Mouse (Mus musculus) midbrain, embryonic 15.5 days (tissue): Measurements from ENCODE around the gene Ston2. TPM values are rescaled to one million over a fixed set of nuclear protein-coding genes. Genes with fewer than 3 reads are reported as not detected.
"Not testable (repeated sequence)": the region's sequence is repeated elsewhere in the genome, so short reads cannot be mapped to it uniquely, and the experiment has no call there.

ENCODE experiments used
- ATAC-seq: fragments of 200-750 bp; cut with Nextera tagmentation; replicated peaks from 2 replicates; pipeline ENCODE4 v1.8.0; 2017; ENCODE audit warnings: moderate TSS enrichment
- H3K27ac ChIP-seq: fragments of 300-500 bp; sonication (generic); 2 replicates; pipeline ENCODE4 v1.5.1; 2015; ENCODE audit warnings: mild to moderate bottlenecking, inconsistent platforms
- H3K27me3 ChIP-seq: fragments of 300-500 bp; sonication (generic); replicated peaks from 2 replicates; pipeline ENCODE4 v1.6.1; 2015; ENCODE audit warnings: inconsistent platforms
- H3K36me3 ChIP-seq: fragments of 300-500 bp; sonication (generic); replicated peaks from 2 replicates; pipeline ENCODE4 v1.6.1; 2015; ENCODE audit warnings: inconsistent platforms
- H3K4me1 ChIP-seq: fragments of 300-500 bp; sonication (generic); 2 replicates; pipeline ENCODE4 v1.6.1; 2015; ENCODE audit warnings: inconsistent platforms
- H3K4me2 ChIP-seq: fragments of 300-500 bp; sonication (generic); 2 replicates; pipeline ENCODE4 v1.6.1; 2015; ENCODE audit warnings: inconsistent platforms, mild to moderate bottlenecking, moderate library complexity
- H3K4me3 ChIP-seq: fragments of 300-500 bp; sonication (generic); 2 replicates; pipeline ENCODE4 v1.5.1; 2015; ENCODE audit warnings: mild to moderate bottlenecking, inconsistent platforms
- H3K9ac ChIP-seq: fragments of 300-500 bp; sonication (generic); 2 replicates; pipeline ENCODE4 v1.6.1; 2015; ENCODE audit warnings: mild to moderate bottlenecking, inconsistent platforms
- H3K9me3 ChIP-seq: fragments of 300-500 bp; sonication (generic); 2 replicates; pipeline ENCODE4 v1.6.1; 2016; ENCODE audit warnings: inconsistent platforms
- WGBS: fragments of 180-500 bp; shearing (Covaris S2); methylation state at CpG from one replicate; pipeline ENCODE4 v1.1.7; 2015; ENCODE audit warnings: mixed read lengths; 5-methylcytosine and 5-hydroxymethylcytosine counted together
- polyA plus RNA-seq: library from polyadenylated mRNA; unstranded; fragments of >200 nt; fragmentation: Nextera tagmentation; extraction: Ambion mirVana; gene quantifications from 2 replicates; pipeline ENCODE4 v1.2.1, GENCODE M21; 2015

Ston2 gene
- polyA plus RNA-seq, 1 experiment from 2014 or later: 5.5 TPM

DNA sequence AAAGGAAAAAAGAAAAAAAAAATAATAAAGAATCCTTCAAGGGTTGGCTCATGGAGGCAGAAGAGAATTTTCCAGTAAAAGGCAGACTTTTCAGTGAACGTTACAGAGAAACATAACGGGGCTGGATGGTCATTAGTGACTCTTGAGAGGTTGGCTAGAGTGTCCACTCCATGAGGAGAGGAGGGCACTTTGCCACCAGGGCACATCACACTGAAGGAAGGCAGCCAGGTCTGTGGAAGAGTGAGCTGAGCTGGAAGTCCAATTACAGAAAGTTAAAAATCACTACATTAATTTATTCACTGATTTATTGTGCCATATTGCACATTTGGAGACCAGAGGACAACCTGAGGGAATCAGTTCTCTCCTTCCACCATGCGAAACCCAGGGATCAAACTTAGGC, 28.4 kb downstream of the Ston2 start:
- no peak overlapping the region for H3K4me2 ChIP-seq
- H3K4me3 ChIP-seq: no peak overlapping the region
- no peak overlapping the region for H3K9ac ChIP-seq
- no peak overlapping the region for H3K27ac ChIP-seq
- no peak for ATAC-seq
- H3K4me1 ChIP-seq: no peaks in the 10 kb centered on the region
- 88% methylated on average over 3 of the region's 3 CpGs for WGBS
- H3K27me3 ChIP-seq: no peaks in the 10 kb centered on the region
- no peaks in the 10 kb centered on the region for H3K9me3 ChIP-seq
- H3K36me3 ChIP-seq: no peaks in the 10 kb centered on the region

GRCm38 (mm10) chr12:91757854-91758562, 30.2 kb downstream of the Ston2 start:
- no peak overlapping the region for H3K9ac ChIP-seq
- H3K36me3 ChIP-seq: no peaks in the 10 kb centered on the region
- H3K4me3 ChIP-seq: no peak overlapping the region
- H3K9me3 ChIP-seq: no peaks in the 10 kb centered on the region
- H3K27ac ChIP-seq: no peak overlapping the region
- H3K27me3 ChIP-seq: no peaks in the 10 kb centered on the region
- WGBS: 87% methylated on average over 13 of the region's 13 CpGs
- no peaks in the 10 kb centered on the region for H3K4me1 ChIP-seq
- no peak overlapping the region for H3K4me2 ChIP-seq
- ATAC-seq: no peak

DNA sequence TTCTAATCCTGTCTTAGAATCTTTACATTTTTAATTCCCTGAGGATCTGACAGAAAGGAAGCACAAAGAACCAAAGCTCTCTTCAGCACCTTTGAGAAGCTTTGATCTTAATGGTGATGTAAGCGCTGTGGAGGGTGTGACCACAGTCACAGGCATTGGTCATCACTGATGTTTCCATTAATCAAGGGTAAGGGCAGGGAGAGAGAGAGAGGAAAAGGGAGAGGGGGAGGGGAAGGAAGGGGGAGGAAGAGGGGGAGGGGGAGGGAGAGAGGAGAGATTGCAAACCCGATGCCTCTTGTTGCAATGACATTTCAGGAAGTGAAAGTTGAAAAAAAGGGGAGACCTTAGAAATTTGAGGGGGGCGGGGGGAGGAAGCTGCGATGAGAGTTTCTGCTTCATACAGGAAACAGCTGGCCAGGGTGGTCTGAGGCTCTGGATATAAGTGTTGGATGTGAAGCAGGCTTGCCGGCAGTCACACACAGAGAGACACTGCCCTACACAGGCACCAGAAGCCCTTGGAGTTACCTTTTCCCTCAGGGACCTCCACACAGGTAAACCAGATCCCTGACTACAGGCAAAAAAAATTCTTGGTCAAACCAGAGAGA, 31.5 kb downstream of the Ston2 start:
- Histone ChIP-seq H3K9me3 (no peaks in the 10 kb centered on the region), H3K27ac (no peak overlapping the region), H3K9ac (no peak overlapping the region), H3K27me3 (no peaks in the 10 kb centered on the region), H3K4me3 (no peak overlapping the region), H3K4me2 (no peak overlapping the region), H3K4me1 (no peaks in the 10 kb centered on the region), H3K36me3 (no peaks in the 10 kb centered on the region)
- WGBS: 62% methylated on average over 5 of the region's 5 CpGs
- no peak for ATAC-seq

GRCm38 (mm10) chr12:91754606-91755005, 33.6 kb downstream of the Ston2 start:
- Histone ChIP-seq H3K27me3 (no peaks in the 10 kb centered on the region), H3K36me3 (no peaks in the 10 kb centered on the region), H3K27ac (no peak overlapping the region), H3K4me1 (no peaks in the 10 kb centered on the region; the same call in 1 of the 2 replicates), H3K9me3 (no peaks in the 10 kb centered on the region), H3K4me3 (no peak overlapping the region), H3K4me2 (no peak overlapping the region), H3K9ac (no peak overlapping the region)
- WGBS: 75% methylated on average over 6 of the region's 6 CpGs
- ATAC-seq: no peak

DNA sequence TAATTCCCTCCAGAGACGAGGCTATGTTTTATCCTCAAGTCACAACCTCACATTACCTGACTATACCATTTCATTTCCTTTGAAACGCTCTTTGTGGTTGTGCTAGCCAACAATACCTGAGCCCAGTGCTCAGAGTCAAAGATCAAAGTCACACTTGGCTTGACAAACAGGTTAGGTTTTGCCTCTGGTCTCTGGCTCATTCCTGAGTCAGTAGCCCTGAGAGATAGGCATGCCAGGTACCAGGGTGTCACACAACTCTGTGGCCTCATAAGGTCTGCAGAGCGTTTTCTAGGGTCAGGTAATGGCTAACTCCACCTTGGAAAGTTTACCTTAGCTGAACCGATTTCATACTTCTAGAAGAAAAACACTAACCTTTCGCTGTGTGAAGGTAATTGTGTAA, 35.5 kb downstream of the Ston2 start:
- 93% methylated on average over 5 of the region's 5 CpGs for WGBS
- no peaks in the 10 kb centered on the region for H3K27me3 ChIP-seq

DNA sequence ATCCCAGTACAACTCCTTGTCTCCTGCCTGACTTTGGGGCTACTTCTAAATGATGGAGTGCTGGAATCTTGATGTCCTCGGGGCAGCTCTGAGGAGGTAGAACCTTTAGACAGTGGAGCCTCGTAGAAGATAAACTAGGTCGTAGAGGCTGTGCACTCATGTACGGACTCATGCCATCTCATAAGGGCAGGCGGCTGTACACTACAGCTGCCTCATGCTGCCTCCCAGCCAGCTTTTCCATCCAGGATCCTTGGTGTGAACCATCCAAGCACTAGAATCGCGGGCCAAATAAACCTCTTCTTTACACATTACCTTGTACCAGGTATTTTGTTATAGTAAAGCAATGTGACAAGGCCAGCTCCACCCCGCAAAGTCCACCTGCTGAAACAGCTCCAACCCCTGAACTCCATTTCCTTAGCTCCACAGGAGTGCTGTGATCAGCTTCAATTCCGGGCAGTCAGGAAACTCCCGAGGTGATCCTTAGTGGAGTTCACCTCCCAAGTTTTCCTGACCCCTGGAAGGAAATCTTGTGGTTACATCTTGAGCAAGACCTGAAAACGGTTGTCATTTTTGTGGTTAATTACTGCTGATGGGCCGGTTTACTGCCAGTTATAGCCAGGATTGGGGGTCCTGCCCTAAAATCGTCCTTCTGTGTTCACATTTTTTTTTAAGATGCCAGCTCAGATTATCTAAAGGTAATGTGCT, 36.1 kb downstream of the Ston2 start:
- H3K4me3 ChIP-seq: no peak overlapping the region
- H3K36me3 ChIP-seq: no peaks in the 10 kb centered on the region
- H3K4me2 ChIP-seq: no peak overlapping the region
- no peaks in the 10 kb centered on the region for H3K9me3 ChIP-seq
- 91% methylated on average over 13 of the region's 13 CpGs for WGBS
- H3K4me1 ChIP-seq: peaks cover 6% of the 10 kb centered on the region
- ATAC-seq: no peak
- no peak overlapping the region for H3K27ac ChIP-seq
- no peak overlapping the region for H3K9ac ChIP-seq
- H3K27me3 ChIP-seq: no peaks in the 10 kb centered on the region

More for the DNA sequence above, 35.5 kb downstream of the Ston2 start:
- Histone ChIP-seq H3K4me3 (no peak overlapping the region), H3K9me3 (no peaks in the 10 kb centered on the region), H3K4me2 (no peak overlapping the region), H3K27ac (no peak overlapping the region), H3K9ac (no peak overlapping the region), H3K36me3 (no peaks in the 10 kb centered on the region), H3K4me1 (peaks cover 6% of the 10 kb centered on the region)
- no peak for ATAC-seq

DNA sequence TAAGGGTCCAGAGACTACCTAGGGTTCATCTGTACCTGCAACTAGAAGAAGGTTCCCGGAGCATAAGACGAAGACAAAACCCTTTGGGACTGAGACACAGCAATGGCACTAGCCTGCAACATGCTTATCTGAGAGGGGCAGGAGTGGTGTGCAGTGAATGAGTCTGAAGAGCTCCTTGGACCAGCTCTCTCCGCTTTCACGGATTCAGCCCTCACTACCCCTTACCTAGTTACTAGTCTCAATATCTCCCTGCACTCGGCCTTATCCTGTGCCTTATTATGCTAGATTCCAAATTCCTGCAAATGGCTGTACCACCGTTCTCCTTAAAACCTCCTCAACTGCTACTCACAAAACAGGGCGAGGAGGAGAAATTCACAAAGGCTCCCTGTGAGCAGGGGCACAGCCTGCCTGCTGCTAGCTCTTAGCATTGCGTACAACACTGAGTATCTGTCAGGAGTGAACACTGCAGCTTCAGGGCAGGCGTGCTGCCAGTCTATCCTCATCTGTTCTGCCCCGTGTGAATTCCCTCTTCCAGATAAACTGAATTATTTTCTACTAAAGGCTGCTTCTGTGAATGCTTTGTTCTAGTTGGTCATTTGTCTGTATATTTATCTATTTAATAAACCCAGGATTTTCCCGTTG, 38.5 kb downstream of the Ston2 start:
- 64% methylated on average over 11 of the region's 11 CpGs for WGBS
- peaks cover 6% of the 10 kb centered on the region for H3K4me1 ChIP-seq
- peak overlapping the region; percentile 26; the same call in 1 of the 2 replicates for H3K27ac ChIP-seq
- no peak overlapping the region for H3K9ac ChIP-seq
- H3K4me3 ChIP-seq: no peak overlapping the region
- H3K4me2 ChIP-seq: no peak overlapping the region
- ATAC-seq: peak; percentile 77
- H3K9me3 ChIP-seq: no peaks in the 10 kb centered on the region
- H3K27me3 ChIP-seq: no peaks in the 10 kb centered on the region
- H3K36me3 ChIP-seq: no peaks in the 10 kb centered on the region

DNA sequence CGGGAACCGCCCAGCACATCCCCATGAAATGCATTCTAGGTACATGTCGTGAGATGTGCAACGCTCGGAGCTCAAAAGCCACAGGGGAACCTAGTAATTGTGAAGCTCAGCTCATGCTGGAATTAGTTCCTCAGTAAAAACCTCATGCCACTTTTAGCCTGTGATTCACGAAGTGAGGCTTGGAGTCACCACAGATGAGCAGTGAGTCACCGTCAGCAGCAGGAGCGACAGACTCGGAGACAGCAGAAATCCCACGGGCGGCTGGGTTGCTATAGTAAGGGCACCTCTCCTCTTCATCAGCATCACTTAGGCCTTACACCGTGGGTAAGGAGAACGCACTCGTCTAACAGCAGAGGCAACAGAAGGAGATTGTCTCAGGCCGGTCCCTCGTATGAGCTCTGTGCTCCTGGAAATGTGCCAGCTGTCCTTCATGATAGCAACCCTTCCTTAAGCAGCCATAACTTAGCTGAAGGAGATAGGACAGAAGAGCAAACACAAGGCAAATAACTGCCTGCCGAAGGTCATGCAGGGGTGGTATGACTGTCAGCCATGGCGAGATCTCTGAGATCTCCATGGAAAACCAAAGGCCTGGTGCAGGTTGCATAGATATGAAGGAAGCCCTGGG, 39.8 kb downstream of the Ston2 start:
- 64% methylated on average over 18 of the region's 18 CpGs for WGBS
- Histone ChIP-seq H3K9ac (no peak overlapping the region), H3K36me3 (no peaks in the 10 kb centered on the region), H3K4me1 (peaks cover 6% of the 10 kb centered on the region), H3K4me2 (no peak overlapping the region), H3K9me3 (no peaks in the 10 kb centered on the region), H3K27ac (no peak overlapping the region), H3K4me3 (no peak overlapping the region), H3K27me3 (no peaks in the 10 kb centered on the region)
- ATAC-seq: no peak

DNA sequence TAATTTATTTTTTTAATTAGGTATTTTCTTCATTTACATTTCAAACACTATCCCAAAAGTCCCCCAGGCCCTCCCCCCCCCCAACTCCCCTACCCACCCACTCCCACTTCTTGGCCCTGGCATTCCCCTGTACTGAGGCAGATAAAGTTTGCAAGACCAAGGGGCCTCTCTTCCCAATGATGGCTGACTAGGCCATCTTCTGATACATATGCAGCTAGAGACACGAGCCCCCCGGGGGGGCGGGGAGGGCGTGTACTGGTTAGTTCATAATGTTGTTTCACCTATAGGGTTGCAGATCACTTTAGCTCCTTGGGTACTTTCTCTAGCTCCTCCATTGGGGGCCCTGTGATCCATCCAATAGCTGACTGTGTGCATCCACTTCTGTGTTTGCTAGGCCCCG, 41.3 kb downstream of the Ston2 start:
- not testable (repeated sequence) for ATAC-seq, H3K9me3 ChIP-seq, H3K4me2 ChIP-seq, H3K4me3 ChIP-seq, H3K27ac ChIP-seq, H3K36me3 ChIP-seq, H3K9ac ChIP-seq, H3K27me3 ChIP-seq, H3K4me1 ChIP-seq
- 98% methylated on average over 5 of the region's 5 CpGs for WGBS

GRCm38 (mm10) chr12:91745758-91746290, 42.4 kb downstream of the Ston2 start:
- 53% methylated on average over 11 of the region's 11 CpGs for WGBS
- H3K27me3 ChIP-seq: no peaks in the 10 kb centered on the region
- ATAC-seq: no peak

DNA sequence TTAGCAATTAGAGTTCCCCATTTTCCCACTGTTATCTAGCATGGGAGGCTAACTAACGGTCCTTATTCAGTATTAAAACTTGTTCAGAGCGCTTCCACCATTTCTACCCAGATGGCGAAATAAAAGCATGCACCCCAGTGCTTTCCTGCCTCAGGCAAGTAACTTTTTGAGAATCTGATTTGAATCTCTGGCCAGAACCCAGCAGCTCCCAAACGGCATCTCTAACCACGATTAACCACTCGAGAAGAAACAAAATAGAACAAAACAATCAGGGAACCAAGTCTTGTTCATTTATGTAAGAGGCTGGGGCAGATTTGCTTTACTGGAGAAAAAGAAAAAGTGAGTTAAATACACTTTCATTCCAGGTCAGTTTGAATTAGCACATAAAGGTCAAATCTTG, 44.1 kb downstream of the Ston2 start:
- Histone ChIP-seq H3K4me2 (no peak overlapping the region), H3K36me3 (no peaks in the 10 kb centered on the region), H3K4me3 (no peak overlapping the region), H3K9me3 (no peaks in the 10 kb centered on the region), H3K4me1 (peaks cover 6% of the 10 kb centered on the region; the same call in 1 of the 2 replicates), H3K27me3 (no peaks in the 10 kb centered on the region), H3K27ac (no peak overlapping the region), H3K9ac (no peak overlapping the region)
- ATAC-seq: no peak
- 68% methylated on average over 6 of the region's 6 CpGs for WGBS

More at GRCm38 (mm10) chr12:91745758-91746290, 42.4 kb downstream of the Ston2 start:
- Histone ChIP-seq H3K9ac (no peak overlapping the region), H3K27ac (no peak overlapping the region), H3K4me1 (peaks cover 6% of the 10 kb centered on the region), H3K9me3 (no peaks in the 10 kb centered on the region), H3K4me2 (no peak overlapping the region), H3K4me3 (no peak overlapping the region), H3K36me3 (no peaks in the 10 kb centered on the region)

GRCm38 (mm10) chr12:91742916-91743315, 45.3 kb downstream of the Ston2 start:
- WGBS: 98% methylated on average over 7 of the region's 7 CpGs
- no peaks in the 10 kb centered on the region for H3K36me3 ChIP-seq
- H3K27me3 ChIP-seq: no peaks in the 10 kb centered on the region
- no peak overlapping the region for H3K4me3 ChIP-seq
- H3K27ac ChIP-seq: no peak overlapping the region
- H3K9me3 ChIP-seq: no peaks in the 10 kb centered on the region
- no peak for ATAC-seq
- H3K4me2 ChIP-seq: no peak overlapping the region
- no peak overlapping the region for H3K9ac ChIP-seq
- H3K4me1 ChIP-seq: peaks cover under 1% of the 10 kb centered on the region; the same call in 1 of the 2 replicates
